Mouse (Mus musculus): ENCODE results near the gene Tesk1.
"Not testable (repeated sequence)": the region's sequence is repeated elsewhere in the genome, so short reads cannot be mapped to it uniquely, and the experiment has no call there.

Tesk1 gene

GRCm38 (mm10) chr4:43454041-43454836 is 12.5 kb downstream of the Tesk1 start, which contains the start of gene Cd72:
Cd72 (minus strand) TSS chr4:43454628.
- no peak for DNase-seq

GRCm38 (mm10) chr4:43456470-43456869 is 14.7 kb downstream of the Tesk1 start:
- DNase-seq = no peak

GRCm38 (mm10) chr4:43457124-43457523 is 15.4 kb downstream of the Tesk1 start:
- no peak for DNase-seq

GRCm38 (mm10) chr4:43463102-43463501 is 21.4 kb downstream of the Tesk1 start:
- no peak for DNase-seq

- DNase-seq = no peak
Observed at GRCm38 (mm10) chr4:43465935-43466334, 24.2 kb downstream of the Tesk1 start.

GRCm38 (mm10) chr4:43466872-43467271 is 25.1 kb downstream of the Tesk1 start:
- DNase-seq = no peak

- no peak for DNase-seq
Observed at GRCm38 (mm10) chr4:43470301-43470700, 28.6 kb downstream of the Tesk1 start.

GRCm38 (mm10) chr4:43473636-43474035 is 31.9 kb downstream of the Tesk1 start:
- DNase-seq = no peak

GRCm38 (mm10) chr4:43476604-43477003 is 34.9 kb downstream of the Tesk1 start:
- no peak for DNase-seq

- peak; percentile 83 to 85 for DNase-seq
Observed at GRCm38 (mm10) chr4:43477857-43478533, 36.3 kb downstream of the Tesk1 start.

GRCm38 (mm10) chr4:43478534-43478858 is 36.8 kb downstream of the Tesk1 start:
- no peak for DNase-seq

GRCm38 (mm10) chr4:43478906-43479832 is 37.4 kb downstream of the Tesk1 start:
- peak; percentile 43 to 49 for DNase-seq

- DNase-seq = no peak
Observed at GRCm38 (mm10) chr4:43480985-43481384, 39.2 kb downstream of the Tesk1 start.

GRCm38 (mm10) chr4:43481894-43482456 is 40.2 kb downstream of the Tesk1 start:
- no peak for DNase-seq

- DNase-seq = peak; percentile 46 to 52
Observed at GRCm38 (mm10) chr4:43482591-43482990, 40.9 kb downstream of the Tesk1 start.

- DNase-seq = no peak
Observed at GRCm38 (mm10) chr4:43483535-43484091, 41.9 kb downstream of the Tesk1 start, which contains the start of gene Sit1. Sit1 (minus strand) TSS chr4:43483734.

- DNase-seq = not testable (repeated sequence)
Observed at GRCm38 (mm10) chr4:43485666-43486065, 43.9 kb downstream of the Tesk1 start.

GRCm38 (mm10) chr4:43489611-43490010 is 47.9 kb downstream of the Tesk1 start:
- DNase-seq = no peak

- DNase-seq = no peak
Observed at GRCm38 (mm10) chr4:43490801-43491200, 49.1 kb downstream of the Tesk1 start.

- DNase-seq = no peak
Observed at GRCm38 (mm10) chr4:43492101-43492820, 50.5 kb downstream of the Tesk1 start.

- peak; percentile 89 to 93 for DNase-seq
Observed at GRCm38 (mm10) chr4:43492821-43493185, 51.1 kb downstream of the Tesk1 start, which contains the start of gene Ccdc107. Ccdc107 (plus strand) TSS chr4:43492900.
